Mouse (Mus musculus) adrenal gland, postnatal 25 days (tissue): Measurements from ENCODE around the gene Pinlyp. TPM values are rescaled to one million over a fixed set of nuclear protein-coding genes. Genes with fewer than 3 reads are reported as not detected.
"Not testable (repeated sequence)": the region's sequence is repeated elsewhere in the genome, so short reads cannot be mapped to it uniquely, and the experiment has no call there.

Source experiments
- DNase-seq: peaks from one replicate; pipeline ENCODE4 v3.0.0; 2021; ENCODE audit warnings: mixed read lengths
- total RNA-seq: library from RNA; stranded (reverse); gene quantifications from 2 replicates; pipeline ENCODE4 v1.2.3, GENCODE M21; 2021

The Pinlyp gene
- total RNA-seq, 1 experiment from 2014 or later = not detected

DNA sequence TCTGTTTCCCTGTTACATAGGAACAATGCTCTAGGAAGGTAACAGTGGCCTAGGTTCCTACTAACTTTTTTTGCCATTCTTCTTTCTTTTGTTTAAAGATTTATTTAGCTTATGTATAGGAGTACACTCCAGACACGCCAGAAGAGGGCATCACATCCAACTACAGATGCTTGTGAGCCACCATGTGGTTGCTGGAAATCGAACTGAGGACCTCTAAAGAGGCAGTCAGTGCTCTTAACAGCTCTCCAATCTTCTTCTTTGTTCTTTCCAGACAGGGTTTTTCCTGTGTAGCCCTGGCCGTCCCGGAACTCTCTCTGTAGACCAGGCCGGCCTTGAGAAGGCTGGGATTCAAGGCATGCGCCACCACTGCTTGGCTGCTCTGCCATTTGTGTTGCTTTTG lies 20.9 kb downstream of the Pinlyp start:
- DNase-seq = no peak

- no peak for DNase-seq
Observed at GRCm38 (mm10) chr7:24523723-24524122, 22.2 kb downstream of the Pinlyp start.

DNA sequence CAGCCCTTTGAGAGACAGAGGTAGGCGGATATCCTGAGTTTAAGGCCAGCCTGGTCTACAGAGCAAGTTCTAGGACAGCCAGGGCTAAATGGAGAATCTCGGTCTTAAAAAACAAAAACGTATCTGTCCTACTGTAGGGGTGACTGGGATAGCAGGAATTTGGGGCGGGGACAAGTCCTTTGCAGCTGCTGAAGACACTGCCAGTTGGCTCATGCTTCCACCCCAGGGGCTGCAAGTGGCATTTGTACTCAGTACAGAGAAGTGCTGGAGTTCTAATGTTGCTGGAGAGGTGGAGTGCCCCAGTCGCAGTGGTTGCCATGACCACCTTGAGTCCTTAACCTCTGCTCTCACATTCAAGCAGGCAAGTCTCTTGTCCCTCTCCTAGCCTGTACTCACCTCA lies 23.1 kb downstream of the Pinlyp start:
- DNase-seq = no peak

DNA sequence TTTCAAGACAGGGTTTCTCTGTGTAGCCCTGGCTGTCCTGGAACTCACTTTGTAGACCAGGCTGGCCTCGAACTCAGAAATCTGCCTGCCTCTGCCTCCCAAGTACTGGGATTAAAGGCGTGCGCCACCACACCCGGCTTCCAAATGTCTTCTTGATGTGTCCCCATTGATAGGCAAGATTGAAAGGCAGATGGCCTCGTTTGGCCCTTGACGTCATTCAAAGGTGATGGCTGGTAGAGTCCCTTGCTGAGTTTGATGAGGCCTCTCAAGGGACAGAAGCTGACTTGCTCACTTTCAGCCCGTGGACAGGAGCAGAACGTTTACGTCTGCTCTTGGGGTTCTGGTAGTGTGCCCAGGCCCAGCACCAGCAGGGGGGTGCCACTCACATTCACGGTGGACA lies 25.9 kb downstream of the Pinlyp start:
- DNase-seq = not testable (repeated sequence)

DNA sequence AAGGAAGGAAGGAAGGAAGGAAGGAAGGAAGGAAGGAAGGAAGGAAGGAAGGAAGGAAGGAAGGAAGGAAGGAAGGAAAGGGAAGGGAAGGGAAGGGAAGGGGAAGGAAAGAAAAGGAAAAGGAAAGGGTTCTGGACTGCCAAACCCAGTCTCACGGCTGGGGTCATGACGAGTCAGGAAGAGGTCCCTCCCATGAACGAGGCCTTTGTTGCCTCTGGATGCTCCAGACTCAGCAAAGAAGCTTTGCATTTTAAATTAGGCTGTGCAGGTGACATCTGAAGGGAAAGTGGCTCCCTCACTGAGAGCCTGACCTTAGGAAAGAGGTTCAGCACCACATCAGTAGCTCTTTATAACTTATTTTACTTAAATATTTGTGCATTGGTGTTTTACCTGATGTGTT lies 26.8 kb downstream of the Pinlyp start:
- no peak for DNase-seq

DNA sequence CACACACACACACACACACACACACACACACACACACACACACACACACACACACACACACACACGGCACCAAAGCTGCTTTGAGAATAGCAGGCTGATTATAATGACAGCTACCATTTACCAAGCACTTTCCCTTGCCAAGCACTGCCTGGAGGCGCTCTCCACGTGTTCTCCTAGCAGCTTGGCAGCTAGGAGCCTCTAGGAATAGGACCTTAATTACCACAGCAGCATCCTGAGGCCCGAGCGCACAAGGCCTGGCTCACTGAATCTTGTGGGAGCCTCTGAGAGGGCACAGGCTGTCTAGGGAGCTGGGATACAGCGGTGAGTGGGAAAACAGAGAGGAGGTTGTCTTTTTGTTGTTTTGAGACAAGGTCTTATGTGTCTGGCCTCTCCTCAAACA lies 28.3 kb downstream of the Pinlyp start:
- no peak for DNase-seq

GRCm38 (mm10) chr7:24517077-24517476 lies 28.8 kb downstream of the Pinlyp start:
- DNase-seq = no peak

- not testable (repeated sequence) for DNase-seq
Observed at GRCm38 (mm10) chr7:24516319-24516718, 29.6 kb downstream of the Pinlyp start.

GRCm38 (mm10) chr7:24512355-24512754 lies 33.6 kb downstream of the Pinlyp start, which contains the start of gene AC161166.1:
TSS of gene AC161166.1 (minus strand) at chr7:24512455.
- DNase-seq = no peak

DNA sequence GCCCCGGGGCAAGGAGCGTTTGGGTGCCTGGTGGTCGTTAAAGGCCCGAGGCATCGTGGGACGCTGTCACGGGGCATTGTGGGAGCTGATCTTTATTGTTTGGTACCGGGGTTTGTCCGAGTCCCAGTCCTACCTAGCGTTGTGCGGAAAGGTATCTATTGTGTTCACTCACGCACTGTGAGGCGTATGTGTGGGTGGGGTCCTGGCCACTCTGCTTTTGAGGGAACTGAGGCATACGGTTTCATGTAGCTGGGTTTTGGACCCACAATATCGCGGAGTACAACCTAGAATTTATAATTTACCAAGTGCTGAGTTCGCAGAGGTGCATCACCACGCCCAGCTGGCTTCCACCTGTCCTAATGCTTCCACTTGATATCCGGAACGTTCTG lies 38.2 kb downstream of the Pinlyp start:
- no peak for DNase-seq

- peak; percentile 90 for DNase-seq
Observed at GRCm38 (mm10) chr7:24506838-24507725, 38.8 kb downstream of the Pinlyp start, which contains the start of gene Zfp428. TSS of gene Zfp428 (plus strand) at chr7:24507006.

DNA sequence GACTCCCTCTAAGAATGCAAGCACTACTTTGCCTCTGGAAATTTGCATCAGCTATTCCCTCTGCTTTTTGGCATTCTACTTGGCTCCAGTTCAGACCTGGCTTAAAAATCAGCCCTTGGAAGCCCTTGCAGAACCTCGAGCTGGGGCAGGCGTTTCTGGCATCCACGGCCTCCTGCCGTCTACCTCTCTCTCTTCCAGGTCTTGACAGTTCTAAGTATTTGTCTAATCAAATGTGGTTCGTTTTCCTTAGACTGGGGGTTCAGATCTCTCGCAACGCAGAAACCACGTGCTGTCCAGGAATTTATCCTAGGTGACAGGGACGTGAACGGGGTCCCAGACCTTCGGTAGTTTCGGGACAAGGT lies 39.5 kb downstream of the Pinlyp start:
- no peak for DNase-seq

GRCm38 (mm10) chr7:24506065-24506459 lies 39.9 kb downstream of the Pinlyp start:
- DNase-seq = no peak

GRCm38 (mm10) chr7:24505447-24506064 lies 40.4 kb downstream of the Pinlyp start:
- no peak for DNase-seq

DNA sequence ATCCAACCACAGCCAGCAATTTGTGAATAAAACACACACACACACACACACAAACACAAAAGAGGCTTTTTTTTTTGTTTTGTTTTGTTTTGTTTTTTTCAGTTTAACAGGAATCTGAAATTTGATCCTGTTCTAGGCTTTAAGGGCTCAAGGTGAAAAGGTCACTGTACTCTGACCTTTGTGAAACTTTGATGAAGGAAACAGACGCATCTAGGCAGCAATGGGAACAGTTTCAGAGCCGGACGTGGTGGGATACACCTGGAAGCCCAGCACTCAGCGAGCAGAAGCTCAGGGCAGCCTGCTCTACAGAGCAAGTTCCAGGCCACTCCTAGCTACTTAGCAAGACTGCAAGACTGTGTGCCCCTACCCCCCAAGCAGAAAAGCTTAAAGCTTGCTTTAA lies 41.0 kb downstream of the Pinlyp start:
- DNase-seq = no peak

DNA sequence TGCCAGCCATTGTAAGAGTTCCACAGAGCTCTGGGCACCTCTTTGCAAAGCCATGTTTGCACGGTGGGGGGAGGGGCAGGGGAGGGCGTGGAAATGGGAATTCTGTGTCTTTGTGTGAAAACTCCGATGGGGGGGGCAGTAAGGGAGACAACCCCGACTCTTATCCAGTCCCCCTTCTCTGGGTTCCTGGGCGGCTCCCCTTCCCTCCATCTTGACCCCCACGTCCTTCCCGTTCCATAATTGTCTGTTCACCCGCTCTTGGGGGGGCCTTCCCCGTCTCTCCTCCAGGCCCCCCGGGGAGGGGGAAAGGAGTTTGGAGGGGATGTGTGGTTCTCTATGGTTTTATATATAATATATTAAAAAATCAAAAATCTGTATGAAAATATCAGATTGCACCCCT lies 41.9 kb downstream of the Pinlyp start:
- DNase-seq = no peak

DNA sequence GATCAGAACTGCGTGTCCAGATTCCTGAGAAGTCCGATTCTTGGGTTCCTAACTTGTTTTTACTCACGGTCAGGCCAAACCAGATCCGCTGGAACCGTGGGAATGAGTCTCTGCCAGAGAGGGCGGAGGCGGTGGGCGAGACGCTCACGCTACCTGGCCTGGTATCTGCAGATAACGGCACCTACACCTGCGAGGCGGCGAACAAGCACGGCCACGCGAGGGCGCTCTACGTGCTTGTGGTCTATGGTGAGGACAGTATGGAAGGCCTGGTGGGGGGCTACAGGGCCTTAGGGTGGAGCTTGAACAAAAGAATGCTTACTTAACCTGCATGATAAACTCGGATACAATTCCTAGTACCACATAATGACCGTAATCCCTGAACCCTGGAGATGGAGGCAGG lies 44.4 kb downstream of the Pinlyp start:
- no peak for DNase-seq

GRCm38 (mm10) chr7:24500929-24501328 lies 45.0 kb downstream of the Pinlyp start:
- peak; percentile 36 for DNase-seq

DNA sequence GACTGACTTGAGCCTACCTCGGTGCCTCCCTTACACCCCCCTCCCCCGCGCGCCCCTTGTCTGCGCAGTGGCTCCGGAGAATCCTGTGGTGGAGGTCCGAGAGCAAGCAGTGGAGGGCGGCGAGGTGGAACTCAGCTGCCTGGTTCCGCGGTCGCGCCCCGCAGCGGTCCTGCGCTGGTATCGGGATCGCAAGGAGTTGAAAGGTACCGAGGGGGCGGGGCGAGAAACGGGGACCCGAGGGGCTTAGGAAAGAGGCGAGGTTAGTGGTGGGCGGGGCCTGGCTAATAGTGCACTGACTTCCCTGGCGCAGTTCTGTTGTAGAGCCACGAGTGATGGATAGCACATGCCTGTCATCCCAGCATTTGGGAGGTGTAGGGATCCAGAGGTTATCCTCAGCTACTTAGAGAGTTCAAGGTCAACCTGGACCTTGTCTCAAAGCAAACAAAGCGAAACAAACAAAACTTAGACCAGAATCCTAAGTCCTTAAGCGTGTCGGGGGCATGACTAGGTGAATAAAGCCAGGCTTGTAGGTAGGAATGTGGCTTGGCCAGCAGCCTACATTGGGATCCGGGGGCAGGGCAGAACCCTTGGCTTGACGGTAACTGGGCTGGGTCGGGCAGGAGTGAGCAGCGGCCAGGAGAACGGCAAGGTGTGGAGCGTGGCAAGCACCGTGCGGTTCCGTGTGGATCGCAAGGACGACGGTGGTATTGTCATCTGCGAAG lies 45.9 kb downstream of the Pinlyp start:
- DNase-seq = no peak
